Mouse (Mus musculus) layer of hippocampus, adult 18-20 months (tissue): ENCODE results near the gene Rab2b. TPM values are rescaled to one million over a fixed set of nuclear protein-coding genes. Genes with fewer than 3 reads are reported as not detected.
"Not testable (repeated sequence)": the region's sequence is repeated elsewhere in the genome, so short reads cannot be mapped to it uniquely, and the experiment has no call there.

Source experiments
- DNase-seq, 2 experiments: peaks; one replicate each; pipeline ENCODE4 v3.0.0; 2022; ENCODE audit warnings: low spot score in 2 of 2
- long read RNA-seq: library from polyadenylated mRNA; stranded (forward); transcript quantifications from one replicate; pipeline ENCODE4 v2.0.0, GENCODE M21; 2021
- total RNA-seq, 2 experiments: library from RNA; stranded (reverse); gene quantifications; 2 replicates each; pipeline ENCODE4 v1.2.3; 2021

The Rab2b gene
- total RNA-seq: 10 to 100 TPM; 35.0 to 37.3 TPM
- long read RNA-seq, transcript Rab2b-201 (8 exons, 2,906 nt): major isoform, 38 of 48 reads
- long read RNA-seq, partial matches to known transcripts: 4 of 48 reads
- long read RNA-seq, other reads (novel, unspliced or antisense): 6 of 48 reads

DNA sequence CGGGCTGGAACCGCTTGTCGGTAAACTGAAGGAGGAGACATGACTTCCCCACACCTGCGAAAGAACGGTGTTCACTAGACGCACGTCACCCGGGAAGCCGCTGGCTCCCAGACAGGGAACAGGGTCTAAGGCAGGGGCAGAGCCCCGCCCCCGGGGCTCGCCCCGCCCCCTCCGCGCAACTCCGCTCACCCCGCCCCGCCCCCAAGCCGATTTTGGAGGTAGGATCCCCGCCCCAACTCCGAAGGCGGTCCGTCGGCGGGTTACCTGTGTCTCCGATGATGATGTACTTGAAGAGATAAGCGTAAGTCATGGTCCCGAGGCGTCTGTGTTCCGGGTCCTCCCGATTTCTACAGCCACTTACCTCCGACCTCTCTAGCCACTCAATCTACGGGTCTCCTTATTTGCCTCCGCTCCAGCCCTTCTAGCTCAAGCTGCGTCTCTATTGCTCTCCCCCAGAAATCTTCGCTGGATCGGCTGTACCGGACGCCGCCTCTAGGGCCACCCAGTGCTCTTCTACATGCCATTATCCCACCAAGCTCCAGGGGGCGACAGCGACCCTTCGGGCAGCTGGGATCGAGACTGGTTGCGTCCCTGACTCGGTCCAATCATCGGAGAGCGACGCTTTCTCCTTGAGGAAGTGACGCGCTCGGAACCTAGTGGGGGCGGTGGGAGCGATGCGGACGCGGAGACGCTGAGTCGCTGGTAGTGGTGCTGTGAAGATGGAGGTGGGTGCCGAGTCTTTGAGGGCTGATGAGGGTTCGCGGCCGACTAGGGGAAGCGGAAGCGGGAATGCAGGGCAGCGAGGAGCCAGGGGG is at the start of gene Rab2b, which contains the start of gene Tox4:
Gene Rab2b (minus strand): TSS at position 614 of the 815 bp plus-strand sequence.
Gene Tox4 (plus strand): TSS at position 215 of the 815 bp plus-strand sequence.
- peak; percentile 99 to 100 for DNase-seq

DNA sequence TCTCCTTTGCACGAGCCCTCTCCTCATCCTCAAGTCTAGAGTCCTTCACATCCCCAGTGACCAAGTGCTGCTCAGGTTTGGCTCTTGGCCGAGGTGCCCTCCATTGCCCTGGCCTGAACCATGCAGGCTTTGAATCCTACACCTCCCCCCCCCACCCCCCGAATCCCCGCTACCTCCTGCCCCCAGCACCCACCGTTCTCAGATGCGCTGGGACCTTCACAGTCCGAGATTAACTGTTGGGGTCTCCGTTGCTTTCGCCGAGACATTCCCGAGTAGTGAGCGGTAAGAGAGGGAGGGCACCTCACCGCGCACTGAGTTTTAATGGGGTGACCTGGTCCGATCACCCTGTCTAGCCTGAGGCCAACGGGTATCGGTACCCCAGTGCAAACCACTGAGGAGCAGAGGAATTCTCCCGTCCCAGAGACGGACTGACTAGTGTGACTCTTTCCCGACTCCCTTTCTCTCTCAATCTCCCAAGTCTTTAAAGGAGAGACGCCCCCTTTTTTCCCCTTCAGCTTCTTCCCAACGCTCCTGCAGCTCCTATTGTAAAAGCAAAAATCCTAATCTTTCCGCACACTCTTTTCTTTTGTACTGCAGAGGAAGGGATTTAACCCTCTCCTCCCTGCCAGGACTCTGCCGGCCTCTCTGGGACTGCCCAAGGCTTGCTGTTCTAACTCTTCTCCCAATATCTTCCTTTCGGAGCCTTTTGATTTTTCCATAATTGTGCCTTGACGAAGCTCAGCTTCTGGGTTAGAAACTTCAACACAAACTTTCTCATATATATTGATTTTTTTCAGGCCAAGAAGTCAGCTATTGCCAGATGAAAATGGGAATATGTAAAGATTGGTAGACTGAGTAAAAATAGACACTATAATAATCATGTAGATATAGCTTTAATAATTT is 48.8 kb upstream of the Rab2b start, which contains the start of gene Sall2:
Gene Sall2 (minus strand): TSS at position 853 of the 903 bp plus-strand sequence.
- DNase-seq: no peak

DNA sequence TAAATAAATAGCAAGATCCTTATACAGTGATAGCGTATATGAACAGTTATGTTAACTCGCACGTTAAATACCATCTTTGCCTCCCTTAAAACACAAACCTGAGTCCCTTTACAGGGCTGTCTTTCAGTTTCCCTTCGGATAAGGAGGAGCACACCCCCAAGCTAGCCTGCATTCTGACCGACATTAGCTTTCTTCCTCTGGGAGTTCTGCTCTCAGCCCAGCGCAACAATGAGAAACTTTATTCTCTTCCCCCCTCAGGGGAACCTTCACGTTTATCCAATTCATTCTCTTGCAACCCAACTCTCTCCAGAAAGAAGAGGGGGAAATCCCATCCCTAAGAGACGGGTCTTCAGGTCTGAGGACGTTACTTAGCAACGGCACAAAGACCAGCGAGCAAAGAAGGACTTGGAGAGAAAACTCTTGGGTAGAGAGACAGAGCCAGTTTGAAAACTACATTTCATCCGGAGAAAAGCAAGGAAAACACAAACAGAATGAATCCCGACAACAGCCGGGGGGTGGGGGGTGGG is 48.1 kb upstream of the Rab2b start:
- DNase-seq: no peak

DNA sequence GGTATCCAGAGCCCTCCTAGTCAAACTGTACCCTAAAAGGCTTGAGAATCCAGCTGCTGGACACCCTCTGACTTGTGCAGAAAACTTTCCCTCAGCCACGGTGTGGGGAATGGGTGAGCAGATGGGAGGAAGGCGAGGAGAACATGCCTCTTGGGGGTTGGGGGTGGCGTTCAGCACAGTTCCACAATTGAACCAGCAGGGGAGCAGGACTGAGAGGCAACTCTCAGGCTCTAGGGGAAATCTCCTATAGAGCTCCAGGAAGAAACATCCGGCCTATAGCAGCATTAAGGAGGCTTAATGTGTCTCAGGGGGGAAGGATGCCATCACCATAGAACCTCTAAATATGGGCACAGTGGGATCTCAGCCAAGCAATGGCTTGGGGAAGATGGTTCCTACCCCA is 46.5 kb upstream of the Rab2b start:
- DNase-seq: no peak

DNA sequence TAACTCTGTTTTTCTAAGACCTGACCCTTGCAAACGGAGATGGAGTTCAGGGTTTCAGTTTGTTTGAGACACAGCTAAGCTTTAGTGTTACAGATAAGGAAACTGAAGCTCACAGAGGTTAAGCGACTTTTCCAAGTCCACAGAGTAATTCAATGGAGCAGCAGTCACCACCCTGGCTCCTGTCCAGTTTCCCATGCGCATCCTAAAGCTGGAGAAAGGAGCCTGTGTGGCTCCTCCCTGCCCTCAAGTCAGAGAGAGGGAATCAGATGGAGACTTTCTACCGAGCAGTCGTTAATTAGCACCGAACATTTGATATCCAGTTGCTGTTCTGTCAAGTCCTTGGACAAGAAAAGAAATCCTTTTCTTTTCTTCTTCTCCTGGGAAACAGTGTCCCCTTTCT is 40.0 kb upstream of the Rab2b start:
- DNase-seq: no peak

DNA sequence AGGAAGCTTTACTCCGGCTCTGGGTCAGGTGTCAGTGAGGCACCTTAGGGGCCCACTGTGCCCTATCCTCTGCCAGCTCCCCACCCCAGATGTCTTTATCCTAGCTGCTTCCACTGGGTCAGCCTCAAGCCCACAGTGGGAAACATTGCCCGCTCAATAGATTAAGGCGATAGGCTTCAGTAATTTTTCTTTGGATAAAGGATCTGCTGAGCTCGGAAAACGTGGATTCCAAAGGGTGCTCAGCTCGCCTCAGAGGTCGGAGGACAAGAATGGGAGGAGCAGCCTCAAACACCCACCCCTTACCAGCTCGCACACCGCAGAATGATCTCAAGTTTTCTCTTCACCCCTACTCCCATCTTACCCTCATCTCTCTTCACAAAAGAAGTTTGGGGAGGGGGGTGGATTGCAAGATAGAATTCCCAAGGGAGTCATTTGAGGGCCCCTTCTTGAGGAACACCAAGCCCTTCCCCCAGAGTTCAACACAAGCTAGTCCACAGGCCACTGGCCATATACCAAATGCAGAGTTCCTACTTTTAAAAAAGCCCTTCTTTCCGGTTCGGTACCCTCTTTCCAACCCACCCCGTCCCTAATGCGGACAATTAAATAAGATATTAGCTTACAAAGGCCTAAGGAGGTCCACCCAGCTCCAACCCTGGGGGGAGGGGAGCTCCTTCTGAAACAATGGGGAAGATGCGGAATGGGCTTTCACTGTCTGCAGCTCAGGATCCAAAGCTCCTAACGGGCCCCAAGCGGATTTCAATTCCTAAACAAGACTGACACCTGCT is 37.3 kb upstream of the Rab2b start:
- no peak for DNase-seq

DNA sequence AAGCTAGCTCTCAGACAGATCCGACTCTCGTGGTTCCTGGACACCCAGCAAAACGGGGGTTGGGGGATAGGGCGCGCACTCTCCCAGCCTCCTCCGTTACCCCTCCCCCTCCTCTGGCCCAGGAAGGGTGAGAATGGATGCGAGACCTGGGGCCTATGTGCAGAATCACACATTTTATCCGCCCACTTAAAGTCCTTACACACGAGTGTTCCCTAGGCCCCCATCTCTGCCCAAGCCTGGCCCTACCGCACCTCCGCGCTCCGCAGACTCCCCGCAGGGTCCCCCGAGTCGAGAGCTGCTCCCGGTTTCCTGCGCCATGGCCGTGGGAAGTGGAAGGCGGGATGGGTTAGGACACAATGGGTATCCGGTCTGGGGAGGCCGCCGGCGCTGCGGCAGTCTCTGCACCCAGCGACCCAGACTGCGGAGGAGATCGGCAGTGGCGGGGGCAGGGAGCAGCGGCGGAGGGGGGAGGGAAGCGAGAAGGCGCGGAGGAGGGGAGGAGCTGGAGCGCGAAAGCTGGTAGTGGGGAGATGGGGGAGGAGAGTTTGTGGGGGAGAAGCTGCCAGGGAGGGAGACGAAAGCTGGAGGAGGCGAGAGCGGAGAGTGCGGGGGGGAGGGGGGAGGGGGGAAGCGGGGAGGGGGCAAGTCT is 36.6 kb upstream of the Rab2b start:
- DNase-seq: peak; percentile 72

DNA sequence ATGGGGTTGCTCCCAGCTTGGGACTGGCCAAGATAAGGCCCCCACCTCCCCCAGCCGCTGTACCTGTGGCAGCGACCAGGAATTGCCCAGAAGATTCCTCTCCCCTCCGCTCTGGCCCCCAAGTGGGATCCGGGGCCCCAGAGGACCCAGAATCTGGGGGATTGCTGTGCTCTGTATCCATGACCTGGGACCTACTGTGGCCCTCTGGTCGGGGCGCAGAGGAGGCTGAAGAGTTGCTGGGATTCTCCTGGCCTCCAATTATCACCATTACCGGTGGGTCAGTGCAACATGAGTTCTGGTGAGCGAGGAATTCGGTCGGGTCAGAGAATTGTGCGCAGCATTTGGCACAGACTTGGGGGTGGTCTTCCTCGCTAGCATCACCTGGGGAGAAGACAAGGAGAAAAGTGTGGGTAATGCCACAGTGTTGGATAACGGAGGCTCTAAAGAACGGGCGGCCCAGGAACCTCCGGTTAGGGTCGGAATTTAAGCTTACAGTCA is 36.0 kb upstream of the Rab2b start:
- no peak for DNase-seq

DNA sequence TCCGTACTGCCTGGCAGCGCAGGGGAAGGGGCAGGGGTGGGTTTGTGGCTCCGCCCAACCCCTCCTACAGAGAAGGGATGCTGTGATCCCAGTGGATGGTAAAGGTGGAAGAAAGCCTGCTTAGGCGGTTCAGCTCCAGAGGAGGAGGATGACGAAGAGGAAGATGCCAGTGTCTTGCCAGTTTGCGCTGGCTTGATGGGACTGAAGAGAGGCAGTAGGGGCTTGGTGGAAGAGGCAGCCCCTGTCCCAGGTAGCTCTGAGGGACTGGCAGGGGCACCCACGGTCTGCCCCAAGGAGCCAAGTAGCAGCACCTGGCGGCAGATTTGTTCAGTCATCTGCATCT is 35.4 kb upstream of the Rab2b start:
- DNase-seq: no peak

DNA sequence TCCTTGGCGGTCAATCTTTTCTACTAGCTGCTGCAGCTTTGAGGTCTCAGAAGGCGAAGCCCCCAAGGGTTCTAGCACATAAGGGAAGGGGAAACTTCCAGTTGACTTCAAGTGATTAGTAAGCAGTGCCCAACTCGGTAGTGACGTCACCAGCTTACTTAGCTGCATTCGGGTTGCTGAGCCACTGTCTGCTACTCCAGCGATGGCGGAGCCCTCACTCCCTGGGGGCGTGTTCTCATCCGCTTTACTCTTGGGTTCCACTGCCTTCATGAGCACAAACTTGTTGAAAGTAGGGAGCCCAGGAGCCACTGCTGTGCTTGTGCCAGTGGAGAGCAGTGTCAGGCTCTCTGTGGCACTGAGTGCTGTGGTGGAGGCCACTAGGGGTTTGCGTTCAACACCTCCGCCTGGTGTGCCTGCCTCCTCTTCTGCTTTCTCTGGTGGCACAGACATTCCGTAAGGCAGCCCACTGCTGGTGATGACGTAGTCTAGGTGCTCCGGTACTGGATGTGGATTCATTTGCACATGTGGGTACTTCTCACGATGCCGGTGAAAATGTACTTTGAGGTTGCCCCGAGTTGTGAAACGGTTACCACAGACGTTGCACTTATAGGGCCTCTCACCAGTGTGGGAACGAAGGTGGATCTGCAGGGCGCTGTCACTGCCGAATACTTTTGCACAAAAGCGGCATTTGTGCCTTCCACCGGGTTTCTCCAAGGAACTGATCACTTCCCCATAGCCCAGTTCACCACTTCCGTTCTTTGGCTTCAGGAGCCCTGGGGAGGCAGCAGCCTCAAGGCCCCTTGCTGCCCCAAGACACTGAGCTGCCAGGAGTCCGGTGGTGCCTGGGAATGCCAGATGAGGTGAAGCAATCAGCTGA is 34.8 kb upstream of the Rab2b start:
- DNase-seq: no peak

DNA sequence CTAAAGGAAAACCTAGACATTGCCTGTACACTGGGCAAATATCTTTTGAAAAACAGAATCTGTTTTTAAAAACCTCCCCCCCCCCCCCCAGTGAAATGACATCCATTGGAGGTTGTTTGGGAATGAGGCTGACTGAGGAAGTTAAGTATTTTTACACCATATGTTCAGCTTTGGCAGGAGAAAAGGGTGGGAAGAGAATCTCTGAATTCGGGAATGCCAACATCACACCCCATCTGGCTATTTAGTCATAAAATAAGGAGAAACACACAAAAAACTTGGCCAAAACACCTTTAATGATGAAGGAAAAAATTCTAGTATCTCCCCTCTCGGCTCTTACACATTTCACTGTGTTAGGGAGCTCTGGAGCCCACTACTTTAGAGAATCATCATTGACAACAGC is 31.6 kb upstream of the Rab2b start:
- peak in 1 of 2 experiments; percentile 44 for DNase-seq

DNA sequence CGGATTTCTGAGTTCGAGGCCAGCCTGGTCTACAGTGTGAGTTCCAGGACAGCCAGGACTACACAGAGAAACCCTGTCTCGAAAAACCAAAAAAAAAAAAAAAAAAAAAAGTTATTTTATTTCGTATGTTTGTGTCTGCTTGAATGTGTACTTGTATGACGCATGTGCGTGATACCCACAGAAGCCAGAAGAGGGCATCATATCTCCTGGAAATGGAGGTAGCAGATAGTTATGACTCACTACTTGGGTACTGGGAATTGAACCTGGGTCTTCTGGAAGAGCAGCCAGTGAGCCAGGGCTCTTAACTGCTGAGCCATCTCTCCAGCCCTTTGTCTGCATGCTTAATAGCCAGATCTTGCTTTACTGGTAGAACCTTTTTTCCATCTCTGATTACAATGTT is 31.0 kb upstream of the Rab2b start:
- DNase-seq: not testable (repeated sequence)

DNA sequence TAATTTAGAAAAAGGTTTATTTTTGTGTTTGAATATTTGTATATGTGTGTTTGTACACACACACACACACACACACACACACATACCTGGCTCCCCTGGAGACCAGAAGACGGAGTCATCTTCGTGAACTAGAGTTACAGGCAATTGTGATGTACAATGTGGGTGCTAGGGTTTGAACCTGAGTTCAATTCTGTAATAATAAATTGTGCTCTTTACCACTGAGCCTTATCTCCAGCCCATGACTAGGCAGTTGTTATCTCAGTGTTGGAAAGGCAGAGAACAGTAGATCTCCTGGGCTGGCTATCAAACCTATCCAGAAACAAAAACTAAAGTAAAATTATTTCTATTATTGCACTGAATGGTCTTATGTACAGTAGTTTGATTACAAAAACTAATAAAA is 26.8 kb upstream of the Rab2b start:
- no peak for DNase-seq

DNA sequence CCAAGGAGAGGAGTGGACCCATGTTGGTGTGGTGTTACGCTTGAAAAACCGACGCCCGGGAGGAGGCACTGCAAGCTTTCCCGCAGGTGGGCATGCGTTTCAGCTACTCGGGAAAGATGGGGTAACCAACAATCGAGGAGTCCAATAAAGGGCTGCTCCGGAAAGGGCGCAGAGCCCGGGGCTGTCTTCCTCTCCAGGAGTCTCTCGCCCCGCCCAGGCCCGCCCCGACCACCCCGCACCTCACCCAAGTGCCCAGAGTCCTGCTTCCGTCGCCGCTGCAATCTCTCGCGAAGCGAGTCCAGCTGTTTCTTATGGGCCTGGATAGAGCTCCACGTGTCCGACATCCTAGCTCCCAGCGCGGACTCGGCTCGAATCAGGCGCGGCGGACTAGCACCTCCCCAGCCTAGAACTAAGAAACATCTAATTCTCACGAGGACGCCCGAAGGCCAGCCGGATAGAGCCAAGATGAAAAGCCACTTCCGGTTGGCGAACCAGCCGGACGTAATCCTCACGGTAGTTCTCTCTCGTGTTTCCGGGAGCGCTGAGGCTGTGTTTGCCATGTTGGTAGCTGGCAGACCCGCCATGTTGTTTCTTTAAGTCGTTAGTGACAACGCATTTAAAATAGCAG is 25.4 kb upstream of the Rab2b start, which contains the start of gene Mettl3:
Gene Mettl3 (minus strand): TSS at position 485 of the 628 bp plus-strand sequence.
- peak; percentile 88 to 96 for DNase-seq

DNA sequence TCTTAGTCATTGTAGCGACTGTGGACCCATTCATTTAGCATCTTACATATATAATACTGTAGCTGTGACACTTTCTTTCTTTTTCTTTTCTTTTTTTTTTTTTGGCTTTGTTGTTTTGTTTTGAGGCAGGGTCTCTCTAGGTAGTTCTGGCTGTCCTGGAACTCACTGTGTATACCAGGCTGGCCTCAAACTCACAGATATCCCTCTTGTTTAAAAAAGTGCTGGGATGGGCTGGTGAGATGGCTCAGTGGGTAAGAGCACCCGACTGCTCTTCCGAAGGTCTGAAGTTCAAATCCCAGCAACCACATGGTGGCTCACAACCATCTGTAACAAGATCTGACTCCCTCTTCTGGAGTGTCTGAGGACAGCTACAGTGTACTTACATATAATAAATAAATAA is 24.2 kb upstream of the Rab2b start:
- DNase-seq: not testable (repeated sequence)

DNA sequence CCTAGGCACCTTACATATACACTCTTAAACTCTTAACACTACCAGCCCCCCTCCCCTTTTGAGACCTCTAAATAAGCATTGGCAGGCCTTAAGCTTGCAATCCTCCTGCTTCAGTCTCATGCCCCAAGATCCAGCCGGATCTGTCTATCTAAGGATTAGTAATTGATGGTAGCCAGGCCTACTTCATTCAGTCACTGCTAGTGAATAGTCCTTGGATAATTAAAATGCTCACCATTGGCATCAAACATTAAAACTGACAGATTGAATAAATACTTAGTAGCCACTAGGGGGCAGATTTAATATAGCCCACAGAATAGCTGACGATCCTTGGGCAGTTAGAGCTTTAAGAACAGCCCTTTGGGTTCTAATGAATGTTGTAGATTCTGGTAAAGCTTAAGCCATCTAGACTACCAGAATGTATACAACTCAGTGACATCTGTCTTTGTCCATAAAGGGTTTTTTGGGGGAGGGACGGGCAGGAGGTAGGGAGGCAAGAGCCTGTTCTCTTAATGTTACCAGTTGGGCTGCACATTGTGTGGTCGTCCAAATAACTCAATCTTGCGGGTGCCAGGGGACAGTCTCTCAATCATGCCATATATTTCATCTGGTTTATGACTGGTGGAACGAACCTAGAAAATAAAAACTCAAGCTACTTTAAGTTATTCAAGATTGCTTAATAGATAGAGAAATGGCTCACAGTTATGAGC is 16.4 kb upstream of the Rab2b start:
- no peak for DNase-seq

DNA sequence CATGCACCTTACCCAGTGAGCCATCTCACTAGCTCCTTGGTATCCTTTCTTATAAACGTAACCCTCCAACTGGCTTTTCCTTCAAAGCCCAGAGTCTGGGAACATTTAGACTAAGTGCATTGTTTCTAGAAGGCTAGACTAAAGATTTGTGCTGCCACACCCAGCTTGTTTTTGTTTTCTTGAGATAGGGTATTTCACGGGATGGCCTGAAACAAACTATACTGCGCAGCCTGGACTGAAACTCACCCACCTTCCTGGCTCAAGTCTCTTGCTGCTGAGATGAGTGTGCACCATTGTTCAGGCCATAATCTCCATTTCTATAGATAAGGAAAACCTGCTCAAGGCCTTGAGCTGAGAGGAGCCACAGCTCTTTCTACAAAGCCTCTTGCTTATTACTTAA is 4.8 kb upstream of the Rab2b start:
- DNase-seq: no peak

DNA sequence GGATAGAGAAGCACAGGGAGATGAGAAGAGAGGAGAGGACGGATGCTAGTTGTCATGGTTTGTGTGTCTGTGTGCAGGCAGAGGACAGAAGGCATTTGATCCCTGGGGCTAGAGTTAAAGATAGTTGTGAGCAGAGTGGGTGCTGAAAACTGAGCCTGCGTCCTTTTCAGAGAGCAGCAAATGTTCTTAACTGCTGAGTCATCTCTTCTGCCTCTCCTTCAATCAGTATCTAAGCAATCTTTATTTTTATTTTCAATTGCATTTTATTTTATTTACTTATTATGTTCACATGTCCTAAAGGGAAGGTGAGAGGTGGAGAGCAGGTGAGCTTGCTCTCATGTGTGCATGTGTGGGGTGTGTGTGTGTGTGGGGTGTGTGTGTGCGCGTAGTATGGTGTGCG is 4.3 kb upstream of the Rab2b start:
- no peak for DNase-seq
